Mouse (Mus musculus) liver, adult 2 months (tissue): ENCODE results near the gene Vti1a. TPM values are rescaled to one million over a fixed set of nuclear protein-coding genes. Genes with fewer than 3 reads are reported as not detected.

Experiments used
- DNase-seq: peaks from one replicate; pipeline ENCODE4 v3.0.0-alpha.2; 2011; ENCODE audit warnings: low read depth, low spot score; ENCODE audit errors: extremely low read depth
- H3K27ac ChIP-seq: fragments of 200-500 bp; replicated peaks from 2 replicates; pipeline ENCODE4 v1.5.1; 2012; ENCODE audit warnings: low read depth, mild to moderate bottlenecking, control low read depth, inconsistent platforms, low read length; ENCODE audit not compliant: insufficient read depth
- H3K27me3 ChIP-seq: fragments of 200-500 bp; 2 replicates; pipeline ENCODE4 v1.6.1; 2012; ENCODE audit warnings: mild to moderate bottlenecking, moderate library complexity, low read length, inconsistent platforms; ENCODE audit not compliant: control insufficient read depth, insufficient read depth
- H3K36me3 ChIP-seq: fragments of 200-500 bp; 2 replicates; pipeline ENCODE4 v1.6.1; 2012; ENCODE audit warnings: low read length, inconsistent platforms; ENCODE audit not compliant: control insufficient read depth, insufficient read depth
- H3K4me1 ChIP-seq: fragments of 200-500 bp; 2 replicates; pipeline ENCODE4 v1.6.1; 2011; ENCODE audit warnings: low read length; ENCODE audit not compliant: control insufficient read depth, insufficient read depth
- H3K4me3 ChIP-seq: fragments of 200-500 bp; 2 replicates; pipeline ENCODE4 v1.5.1; 2011; ENCODE audit warnings: low read depth, mild to moderate bottlenecking, control low read depth, low read length, moderate library complexity; ENCODE audit not compliant: insufficient read depth
- H3K79me2 ChIP-seq: fragments of 200-500 bp; 2 replicates; pipeline ENCODE4 v1.6.1; 2012; ENCODE audit warnings: inconsistent platforms, mild to moderate bottlenecking, low read length, moderate library complexity; ENCODE audit not compliant: control insufficient read depth, insufficient read depth
- H3K9ac ChIP-seq: fragments of 200-500 bp; 2 replicates; pipeline ENCODE4 v1.6.1; 2012; ENCODE audit warnings: low read depth, mild to moderate bottlenecking, control low read depth, inconsistent platforms, low read length
- CTCF ChIP-seq: fragments of 200-500 bp; IDR thresholded peaks from 2 replicates; pipeline ENCODE4 v1.5.1; 2011; ENCODE audit warnings: low read depth, low read length, control low read depth
- POLR2A ChIP-seq: fragments of 200-500 bp; IDR thresholded peaks from 2 replicates; pipeline ENCODE4 v1.6.1; 2011; ENCODE audit warnings: low read length, control low read depth; ENCODE audit not compliant: insufficient read depth; ENCODE audit errors: extremely low read depth
- WGBS: fragments of 180-500 bp; shearing (Covaris S2); methylation state at CpG from one replicate; pipeline ENCODE4 v1.1.7; 2018; 5-methylcytosine and 5-hydroxymethylcytosine counted together
- polyA plus RNA-seq: library from polyadenylated mRNA; depleted of rRNA; stranded (reverse); fragments of >200 nt; gene quantifications from 2 replicates; pipeline ENCODE4 v1.2.3, GENCODE M21; 2012
- total RNA-seq: library from RNA; depleted of rRNA; stranded (reverse); fragments of >200 nt; gene quantifications from 2 replicates; pipeline ENCODE4 v1.2.3, GENCODE M21; 2014

The Vti1a gene
- total and polyA plus RNA-seq, 2 experiments, result 6.1 to 14.8 TPM

DNA sequence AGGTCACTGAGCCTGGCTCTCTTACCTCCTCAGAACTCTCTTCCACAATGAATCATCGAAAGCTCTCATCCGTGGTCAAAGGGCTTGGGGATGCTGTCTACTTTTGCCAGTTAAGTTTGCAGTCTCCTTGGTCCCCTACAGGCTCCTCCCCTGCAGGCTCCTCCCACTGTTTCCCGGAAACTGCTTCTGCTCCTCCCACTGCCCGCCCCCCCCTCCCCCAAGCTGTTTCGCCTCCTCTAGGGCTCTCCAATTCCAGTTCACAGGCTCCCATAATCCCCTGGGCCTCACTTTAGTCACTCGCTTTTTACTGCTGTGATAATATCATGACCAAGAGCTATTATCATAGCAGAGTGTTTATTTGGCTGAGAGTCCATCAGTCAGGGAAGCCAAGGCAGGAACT lies 324.2 kb downstream of the Vti1a start:
- H3K4me3 ChIP-seq, result no peak overlapping the region
- H3K4me1 ChIP-seq, result no peaks in the 10 kb centered on the region
- TF ChIP-seq CTCF, result no peak
- no peak for TF ChIP-seq POLR2A
- DNase-seq, result no peak
- H3K27me3 ChIP-seq, result no peaks in the 10 kb centered on the region
- 85% methylated on average over 6 of the region's 6 CpGs for WGBS
- H3K9ac ChIP-seq, result no peak overlapping the region
- H3K27ac ChIP-seq, result no peak overlapping the region
- H3K36me3 ChIP-seq, result no peaks in the 10 kb centered on the region
- no peaks in the 10 kb centered on the region for H3K79me2 ChIP-seq

DNA sequence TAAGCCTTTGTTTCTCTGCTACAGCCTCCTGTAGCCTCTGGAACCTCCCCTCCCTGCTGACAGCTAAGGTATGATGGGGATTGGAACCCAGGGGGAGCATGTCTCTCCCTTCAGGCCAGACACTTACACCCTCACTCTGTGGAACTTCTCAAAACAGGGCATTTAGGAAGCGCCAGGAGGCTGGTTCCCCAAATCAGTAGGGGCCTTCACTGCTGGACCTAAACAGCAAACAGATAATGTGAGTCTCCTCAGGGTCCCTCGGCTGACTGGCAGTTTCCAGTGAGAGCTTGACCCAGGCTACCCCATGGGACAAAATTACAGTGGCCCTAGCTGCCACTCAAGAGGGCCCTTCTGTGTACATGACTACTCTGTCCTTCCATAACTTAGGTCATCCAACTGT lies 325.8 kb downstream of the Vti1a start:
- H3K79me2 ChIP-seq, result no peaks in the 10 kb centered on the region
- H3K9ac ChIP-seq, result no peak overlapping the region
- no peaks in the 10 kb centered on the region for H3K27me3 ChIP-seq
- no peak for TF ChIP-seq CTCF
- TF ChIP-seq POLR2A, result no peak
- 85% methylated on average over 2 of the region's 2 CpGs for WGBS
- DNase-seq, result no peak
- H3K36me3 ChIP-seq, result no peaks in the 10 kb centered on the region
- no peak overlapping the region for H3K27ac ChIP-seq
- no peaks in the 10 kb centered on the region for H3K4me1 ChIP-seq
- H3K4me3 ChIP-seq, result no peak overlapping the region

DNA sequence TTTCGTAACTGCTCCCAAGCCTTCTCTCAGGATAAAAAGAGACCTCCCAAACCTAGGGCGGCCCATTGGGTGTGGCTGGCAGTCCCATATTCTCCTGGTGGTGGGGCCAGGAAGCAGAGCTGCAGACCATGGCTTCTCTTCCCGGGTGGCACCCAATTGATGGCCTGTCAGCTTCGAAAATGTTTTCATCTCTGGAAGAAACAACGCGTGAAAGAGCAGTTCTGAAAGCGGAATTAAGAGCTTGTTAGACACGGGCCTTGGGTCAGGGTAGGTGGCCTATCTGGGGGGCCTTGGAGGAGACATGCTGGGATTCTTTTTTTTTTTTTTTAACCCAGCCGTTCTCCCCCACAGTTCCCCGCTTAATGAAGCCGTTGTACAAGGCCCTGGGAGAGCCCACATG lies 326.3 kb downstream of the Vti1a start:
- DNase-seq, result no peak
- H3K9ac ChIP-seq, result no peak overlapping the region
- TF ChIP-seq CTCF, result no peak
- TF ChIP-seq POLR2A, result no peak
- H3K36me3 ChIP-seq, result no peaks in the 10 kb centered on the region
- H3K4me1 ChIP-seq, result no peaks in the 10 kb centered on the region
- WGBS, result 92% methylated on average over 11 of the region's 11 CpGs
- no peak overlapping the region for H3K27ac ChIP-seq
- H3K4me3 ChIP-seq, result no peak overlapping the region
- no peaks in the 10 kb centered on the region for H3K27me3 ChIP-seq
- H3K79me2 ChIP-seq, result no peaks in the 10 kb centered on the region

DNA sequence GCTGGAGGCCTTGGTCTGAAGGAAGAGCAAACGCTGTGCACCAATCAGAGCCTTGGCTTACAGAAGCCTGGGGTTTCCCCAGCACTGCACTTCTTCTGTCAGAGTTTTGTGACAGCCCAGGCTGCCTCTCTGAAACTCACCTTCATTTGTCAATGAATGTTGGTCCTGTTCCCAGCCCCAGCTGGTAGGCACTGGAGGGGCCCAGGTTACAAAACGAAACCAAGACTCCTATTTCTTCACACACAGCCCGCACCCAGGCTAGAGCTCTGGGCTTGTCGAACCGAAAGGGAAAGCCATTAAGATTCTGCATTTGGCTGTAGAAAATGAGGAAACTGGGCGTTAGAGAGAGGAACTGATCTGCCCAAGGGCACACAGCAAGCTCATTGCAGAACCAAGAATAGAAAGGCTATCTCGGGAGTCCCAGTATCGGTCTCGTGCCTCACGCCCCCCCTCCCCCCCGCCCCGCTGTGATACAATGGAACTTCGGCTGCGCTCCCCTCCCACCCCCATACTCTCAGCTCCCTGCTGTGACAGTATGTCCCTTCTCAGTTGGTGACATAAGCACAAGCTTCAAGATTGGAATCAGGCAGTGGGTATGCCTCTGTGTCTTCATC lies 327.3 kb downstream of the Vti1a start:
- peak; percentile 72 for DNase-seq
- Histone ChIP-seq H3K4me1 (no peaks in the 10 kb centered on the region), H3K4me3 (peak overlapping the region; percentile 63), H3K27me3 (no peaks in the 10 kb centered on the region), H3K36me3 (no peaks in the 10 kb centered on the region), H3K79me2 (no peaks in the 10 kb centered on the region), H3K27ac (peak overlapping the region; percentile 6; the same call in 1 of the 2 replicates), H3K9ac (peak overlapping the region; percentile 6)
- WGBS, result under 1% methylated on average over 14 of the region's 14 CpGs
- TF ChIP-seq POLR2A, result no peak
- TF ChIP-seq CTCF, result no peak

DNA sequence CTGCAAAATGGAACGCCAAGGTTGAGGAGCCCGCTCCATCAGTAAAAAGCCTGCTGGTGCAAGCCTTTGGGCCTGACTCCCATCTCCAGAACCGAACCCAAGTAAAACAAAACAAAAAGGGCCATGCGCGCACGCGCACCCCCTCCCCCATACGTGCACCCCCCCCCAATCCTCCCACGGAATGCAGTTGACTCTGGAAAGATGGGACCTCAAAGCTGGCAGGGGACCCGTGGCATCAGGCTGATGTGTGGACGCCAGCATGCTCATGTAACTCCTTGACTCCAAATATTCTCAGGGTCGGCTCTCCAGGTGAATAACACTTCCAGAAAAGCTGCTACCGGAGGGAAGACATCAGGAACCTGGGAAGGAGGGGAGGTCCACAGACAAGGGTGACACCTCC lies 327.8 kb downstream of the Vti1a start:
- TF ChIP-seq CTCF (no peak), POLR2A (no peak)
- no peak overlapping the region for H3K27ac ChIP-seq
- no peaks in the 10 kb centered on the region for H3K79me2 ChIP-seq
- no peaks in the 10 kb centered on the region for H3K27me3 ChIP-seq
- H3K9ac ChIP-seq, result 0 out of 2 replicates have a peak overlapping the region, but pooled peaks have one; percentile 6
- H3K4me3 ChIP-seq, result peak overlapping the region; percentile 63
- H3K4me1 ChIP-seq, result no peaks in the 10 kb centered on the region
- WGBS, result 69% methylated on average over 13 of the region's 13 CpGs
- no peaks in the 10 kb centered on the region for H3K36me3 ChIP-seq
- no peak for DNase-seq

DNA sequence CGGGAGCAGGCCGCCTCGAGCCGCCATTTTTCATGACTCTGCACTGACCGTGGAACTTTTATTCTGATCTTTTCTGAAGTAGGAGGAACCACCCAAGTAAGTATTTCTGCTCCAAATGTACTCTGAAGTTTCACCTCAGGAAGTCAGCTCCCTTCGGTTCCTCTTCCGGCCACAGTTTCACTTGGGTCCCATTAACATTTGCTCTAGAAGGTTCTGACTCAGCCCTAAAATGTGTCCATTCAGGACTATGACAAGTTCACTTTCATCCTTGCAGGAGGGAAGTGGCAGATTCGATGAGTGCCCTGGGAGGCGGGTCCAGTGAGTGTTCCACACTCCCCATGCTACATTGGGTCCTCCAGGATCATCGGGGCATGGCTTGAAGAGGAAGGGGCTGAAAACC lies 333.3 kb downstream of the Vti1a start:
- H3K27me3 ChIP-seq, result no peaks in the 10 kb centered on the region
- no peaks in the 10 kb centered on the region for H3K4me1 ChIP-seq
- WGBS, result 87% methylated on average over 10 of the region's 10 CpGs
- no peak for TF ChIP-seq CTCF
- TF ChIP-seq POLR2A, result no peak
- peak; percentile 50 for DNase-seq
- H3K4me3 ChIP-seq, result no peak overlapping the region
- H3K36me3 ChIP-seq, result no peaks in the 10 kb centered on the region
- H3K79me2 ChIP-seq, result no peaks in the 10 kb centered on the region
- H3K9ac ChIP-seq, result no peak overlapping the region
- no peak overlapping the region for H3K27ac ChIP-seq
